Mouse (Mus musculus): ENCODE results near the gene Srgap1. TPM values are rescaled to one million over a fixed set of nuclear protein-coding genes. Genes with fewer than 3 reads are reported as not detected.
A peak's percentile ranks its signal among the peaks of the same experiment; 100 is the strongest.

Srgap1 gene
- polyA plus RNA-seq, 1 experiment from 2014 or later, result 7.4 TPM

- no peaks in the 10 kb centered on the region for H3K36me3 ChIP-seq (ENCODE audit: insufficient read depth, low read length)
These were observed 62.2 kb downstream of the Srgap1 start for GRCm38 (mm10) chr10:121984887-121985286.

DNA sequence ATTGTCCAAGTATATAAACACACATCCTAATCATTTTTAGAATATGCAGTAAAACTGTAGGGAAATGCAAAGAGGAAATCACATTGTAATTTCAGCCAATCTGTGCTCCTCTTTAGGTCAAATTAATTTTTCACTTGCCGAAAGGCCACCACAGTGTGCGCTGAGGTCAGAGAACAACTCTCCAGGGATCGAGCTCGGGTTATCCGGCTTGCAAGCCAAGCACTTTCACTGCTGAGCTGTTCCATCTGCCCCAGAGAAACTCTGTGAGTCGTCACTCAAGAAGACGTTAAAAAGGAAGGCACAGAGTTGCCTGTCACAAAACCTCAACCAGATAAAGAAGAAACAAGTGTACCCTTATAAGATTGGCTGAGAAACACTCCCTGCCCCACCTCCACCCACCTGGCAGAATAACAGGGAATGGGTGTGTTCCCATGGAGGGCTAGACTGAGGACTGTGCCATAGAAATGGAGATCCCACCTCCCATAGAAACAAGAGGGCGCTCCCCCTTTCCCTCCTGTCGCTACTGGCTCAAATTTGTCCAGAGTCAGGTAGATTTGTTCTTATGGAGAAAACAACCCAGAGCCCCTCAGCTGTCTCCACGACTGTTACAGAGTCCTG, 63.0 kb downstream of the Srgap1 start:
- 45% methylated on average over 10 of the region's 10 CpGs for WGBS
- no peak overlapping the region for H3K4me2 ChIP-seq (replicated peaks; ENCODE audit: low read depth, low read length)
- no peak overlapping the region for H3K9ac ChIP-seq (replicated peaks; ENCODE audit: low read depth)
- DNase-seq (ENCODE audit: low spot score), result no peak
- no peak overlapping the region for H3K4me3 ChIP-seq (ENCODE audit: low read depth, low read length)
- H3K4me1 ChIP-seq (ENCODE audit: insufficient read depth, low read depth, low read length), result no peaks in the 10 kb centered on the region
- H3K9me3 ChIP-seq (ENCODE audit: low read length), result no peaks in the 10 kb centered on the region
- no peak for ATAC-seq
- TF ChIP-seq EP300 (IDR thresholded peaks at IDR 0.05) (no peak), CTCF (IDR thresholded peaks at IDR 0.05) (no peak)
- H3K27me3 ChIP-seq (replicated peaks; ENCODE audit: insufficient read depth, low read length), result no peaks in the 10 kb centered on the region
- no peak overlapping the region for H3K27ac ChIP-seq (ENCODE audit: low read length)
- H3K36me3 ChIP-seq (ENCODE audit: insufficient read depth, low read length), result no peaks in the 10 kb centered on the region

More at GRCm38 (mm10) chr10:121984887-121985286, 62.2 kb downstream of the Srgap1 start:
- no peak for ATAC-seq
- Histone ChIP-seq H3K9ac (replicated peaks; ENCODE audit: low read depth) (no peak overlapping the region), H3K4me2 (replicated peaks; ENCODE audit: low read depth, low read length) (no peak overlapping the region), H3K27me3 (replicated peaks; ENCODE audit: insufficient read depth, low read length) (no peaks in the 10 kb centered on the region), H3K27ac (ENCODE audit: low read length) (no peak overlapping the region), H3K4me3 (ENCODE audit: low read depth, low read length) (no peak overlapping the region), H3K4me1 (ENCODE audit: insufficient read depth, low read depth, low read length) (no peaks in the 10 kb centered on the region), H3K9me3 (ENCODE audit: low read length) (no peaks in the 10 kb centered on the region)
- TF ChIP-seq EP300 (IDR thresholded peaks at IDR 0.05) (no peak), CTCF (IDR thresholded peaks at IDR 0.05) (no peak)
- 86% methylated on average over 10 of the region's 10 CpGs for WGBS
- DNase-seq (ENCODE audit: low spot score), result no peak

- H3K9me3 ChIP-seq (ENCODE audit: low read length), result no peaks in the 10 kb centered on the region
- no peak overlapping the region for H3K4me3 ChIP-seq (ENCODE audit: low read depth, low read length)
- no peaks in the 10 kb centered on the region for H3K36me3 ChIP-seq (ENCODE audit: insufficient read depth, low read length)
- H3K27me3 ChIP-seq (replicated peaks; ENCODE audit: insufficient read depth, low read length), result no peaks in the 10 kb centered on the region
- no peak for DNase-seq (ENCODE audit: low spot score)
- H3K4me1 ChIP-seq (ENCODE audit: insufficient read depth, low read depth, low read length), result 0 out of 2 replicates have a peak, but pooled peaks cover 2% of the 10 kb centered on the region
- H3K27ac ChIP-seq (ENCODE audit: low read length), result no peak overlapping the region
- H3K9ac ChIP-seq (replicated peaks; ENCODE audit: low read depth), result no peak overlapping the region
- WGBS, result 73% methylated on average over 6 of the region's 6 CpGs
- no peak overlapping the region for H3K4me2 ChIP-seq (replicated peaks; ENCODE audit: low read depth, low read length)
- TF ChIP-seq CTCF (IDR thresholded peaks at IDR 0.05) (no peak), EP300 (IDR thresholded peaks at IDR 0.05) (no peak)
- no peak for ATAC-seq
These were observed 71.8 kb downstream of the Srgap1 start for GRCm38 (mm10) chr10:121975330-121975729.

DNA sequence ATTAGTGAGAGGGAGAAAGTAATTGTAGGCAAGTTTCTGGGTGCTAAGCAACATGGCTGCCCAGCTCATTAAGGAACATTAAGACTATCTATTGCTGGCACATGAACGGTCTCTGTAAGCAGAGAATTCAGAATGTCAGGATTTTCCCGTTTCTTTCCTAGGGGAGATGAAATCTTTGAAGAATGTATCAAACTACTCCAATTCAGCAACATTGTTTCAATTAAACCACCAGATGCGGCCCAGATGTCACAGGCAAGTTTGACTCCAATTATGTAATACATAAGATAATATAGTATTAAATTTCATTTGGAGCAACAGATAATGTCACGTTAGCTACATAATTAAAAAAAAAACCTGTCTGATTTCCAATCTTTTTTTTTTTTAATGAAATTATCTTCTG, 72.5 kb downstream of the Srgap1 start:
- ATAC-seq, result no peak
- no peaks in the 10 kb centered on the region for H3K27me3 ChIP-seq (replicated peaks; ENCODE audit: insufficient read depth, low read length)
- WGBS, result 72% methylated on average over 4 of the region's 4 CpGs

DNA sequence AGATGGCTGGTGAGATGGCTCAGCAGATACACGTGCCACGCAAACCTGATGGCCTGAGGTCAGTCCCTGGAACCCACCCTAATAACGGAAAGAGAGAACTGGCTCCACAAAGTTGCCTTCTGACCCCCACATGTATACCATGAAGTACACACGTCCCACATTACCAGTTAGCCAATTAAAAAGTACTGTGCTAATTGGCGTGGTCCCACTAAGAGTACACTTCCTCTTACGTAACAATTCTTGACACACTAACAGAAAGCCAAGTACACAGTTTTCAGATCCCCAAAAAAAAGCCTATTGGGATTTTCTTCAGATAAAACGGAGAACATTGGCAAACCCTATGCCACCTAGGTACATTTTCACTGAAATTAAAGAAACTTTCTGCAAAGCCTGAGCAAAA, 73.8 kb downstream of the Srgap1 start:
- H3K4me3 ChIP-seq (ENCODE audit: low read depth, low read length), result no peak overlapping the region
- ATAC-seq, result no peak
- no peaks in the 10 kb centered on the region for H3K36me3 ChIP-seq (ENCODE audit: insufficient read depth, low read length)

More for the DNA sequence above, 72.5 kb downstream of the Srgap1 start:
- no peak for DNase-seq (ENCODE audit: low spot score)
- no peak overlapping the region for H3K9ac ChIP-seq (replicated peaks; ENCODE audit: low read depth)
- TF ChIP-seq EP300 (IDR thresholded peaks at IDR 0.05) (no peak), CTCF (IDR thresholded peaks at IDR 0.05) (no peak)
- H3K4me1 ChIP-seq (ENCODE audit: insufficient read depth, low read depth, low read length), result 0 out of 2 replicates have a peak, but pooled peaks cover 2% of the 10 kb centered on the region
- no peaks in the 10 kb centered on the region for H3K36me3 ChIP-seq (ENCODE audit: insufficient read depth, low read length)
- H3K9me3 ChIP-seq (ENCODE audit: low read length), result no peaks in the 10 kb centered on the region
- H3K4me3 ChIP-seq (ENCODE audit: low read depth, low read length), result no peak overlapping the region
- no peak overlapping the region for H3K4me2 ChIP-seq (replicated peaks; ENCODE audit: low read depth, low read length)
- H3K27ac ChIP-seq (ENCODE audit: low read length), result no peak overlapping the region

DNA sequence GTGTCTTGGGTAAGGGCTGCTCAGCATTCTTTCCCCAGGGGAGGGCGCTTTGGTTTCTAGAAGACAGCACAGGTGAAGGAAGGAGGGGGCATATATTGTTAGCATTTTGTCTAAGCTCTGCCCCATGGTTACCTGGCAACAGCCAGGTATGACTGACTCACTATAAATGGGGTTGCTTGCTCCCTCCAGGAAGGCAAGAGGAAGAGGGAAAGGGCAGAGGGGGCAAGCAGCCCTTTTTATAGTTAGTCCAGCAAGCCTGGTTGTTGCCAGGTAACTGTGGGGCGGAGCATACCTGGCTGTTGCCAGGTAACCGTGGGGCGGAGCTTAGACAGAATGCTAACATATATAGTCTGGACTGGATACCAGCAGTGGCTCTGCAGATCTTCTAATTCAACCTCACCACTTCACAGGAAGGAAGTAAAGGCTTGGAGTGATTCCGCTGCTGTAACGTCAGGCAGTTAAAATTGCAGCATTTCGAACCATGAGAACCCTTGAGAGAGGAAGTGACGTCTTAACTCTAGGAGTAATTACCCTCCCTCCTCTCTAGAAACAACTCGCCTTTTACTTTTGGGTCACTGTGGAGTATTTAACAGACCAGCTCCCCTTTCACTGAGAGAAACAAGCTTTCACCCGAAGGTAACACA, 74.7 kb downstream of the Srgap1 start:
- H3K9me3 ChIP-seq (ENCODE audit: low read length), result no peaks in the 10 kb centered on the region
- DNase-seq (ENCODE audit: low spot score) (peak; percentile 54), ATAC-seq (peak; percentile 64)
- H3K4me3 ChIP-seq (ENCODE audit: low read depth, low read length), result no peak overlapping the region
- H3K4me2 ChIP-seq (replicated peaks; ENCODE audit: low read depth, low read length), result 0 out of 2 replicates have a peak overlapping the region, but pooled peaks have one; percentile 17
- 50% methylated on average over 10 of the region's 10 CpGs for whole genome bisulfite sequencing
- H3K27me3 ChIP-seq (replicated peaks; ENCODE audit: insufficient read depth, low read length), result no peaks in the 10 kb centered on the region
- H3K36me3 ChIP-seq (ENCODE audit: insufficient read depth, low read length), result no peaks in the 10 kb centered on the region
- peak overlapping the region; percentile 2; the same call in 1 of the 2 replicates for H3K27ac ChIP-seq (ENCODE audit: low read length)
- peaks cover 2% of the 10 kb centered on the region; the same call in 1 of the 2 replicates for H3K4me1 ChIP-seq (ENCODE audit: insufficient read depth, low read depth, low read length)
- no peak overlapping the region for H3K9ac ChIP-seq (replicated peaks; ENCODE audit: low read depth)
- no peak for TF ChIP-seq EP300 (IDR thresholded peaks at IDR 0.05)
- peak; percentile 44 for TF ChIP-seq CTCF (IDR thresholded peaks at IDR 0.05)

More for the DNA sequence above, 73.8 kb downstream of the Srgap1 start:
- Histone ChIP-seq H3K9ac (replicated peaks; ENCODE audit: low read depth) (no peak overlapping the region), H3K9me3 (ENCODE audit: low read length) (no peaks in the 10 kb centered on the region), H3K27me3 (replicated peaks; ENCODE audit: insufficient read depth, low read length) (no peaks in the 10 kb centered on the region), H3K4me2 (replicated peaks; ENCODE audit: low read depth, low read length) (no peak overlapping the region), H3K27ac (ENCODE audit: low read length) (no peak overlapping the region), H3K4me1 (ENCODE audit: insufficient read depth, low read depth, low read length) (peaks cover 2% of the 10 kb centered on the region; the same call in 1 of the 2 replicates)
- no peak for TF ChIP-seq CTCF (IDR thresholded peaks at IDR 0.05)
- no peak for TF ChIP-seq EP300 (IDR thresholded peaks at IDR 0.05)
- no peak for DNase-seq (ENCODE audit: low spot score)
- 85% methylated on average over 7 of the region's 7 CpGs for WGBS
